Mouse (Mus musculus) kidney, embryonic 14.5 days (tissue): Measurements from ENCODE around the gene Akr1b7. TPM values are rescaled to one million over a fixed set of nuclear protein-coding genes. Genes with fewer than 3 reads are reported as not detected.
"Not testable (repeated sequence)": the region's sequence is repeated elsewhere in the genome, so short reads cannot be mapped to it uniquely, and the experiment has no call there.

Experiments used
- ATAC-seq: fragments of 200-750 bp; cut with Nextera tagmentation; 2 replicates; pipeline ENCODE4 v1.8.0; 2017; ENCODE audit warnings: moderate number of reproducible peaks, mild to moderate bottlenecking, moderate TSS enrichment, moderate library complexity; ENCODE audit not compliant: low FRiP score, low TSS enrichment
- H3K27ac ChIP-seq: fragments of 300-500 bp; sonication (generic); 2 replicates; pipeline ENCODE4 v1.5.1; 2014; ENCODE audit warnings: low read depth, mild to moderate bottlenecking, low read length, moderate library complexity, mixed read lengths
- H3K27me3 ChIP-seq: fragments of 300-500 bp; sonication (generic); 2 replicates; pipeline ENCODE4 v1.6.1; 2014; ENCODE audit warnings: mild to moderate bottlenecking, low read length; ENCODE audit not compliant: control insufficient read depth, insufficient read depth
- H3K36me3 ChIP-seq: fragments of 300-500 bp; sonication (generic); 2 replicates; pipeline ENCODE4 v1.6.1; 2014; ENCODE audit warnings: low read length, mixed read lengths; ENCODE audit not compliant: control insufficient read depth, insufficient read depth
- H3K4me1 ChIP-seq: fragments of 300-500 bp; sonication (generic); 2 replicates; pipeline ENCODE4 v1.6.1; 2014; ENCODE audit warnings: low read length, mixed read lengths; ENCODE audit not compliant: control insufficient read depth, insufficient read depth
- H3K4me2 ChIP-seq: fragments of 300-500 bp; sonication (generic); replicated peaks from 2 replicates; pipeline ENCODE4 v1.6.1; 2014; ENCODE audit warnings: low read depth, mild to moderate bottlenecking, low read length
- H3K4me3 ChIP-seq: fragments of 300-500 bp; sonication (generic); 2 replicates; pipeline ENCODE4 v1.5.1; 2014; ENCODE audit warnings: mild to moderate bottlenecking, low read length
- H3K9ac ChIP-seq: fragments of 300-500 bp; sonication (generic); 2 replicates; pipeline ENCODE4 v1.6.1; 2014; ENCODE audit warnings: low read depth, mild to moderate bottlenecking, low read length, moderate library complexity
- H3K9me3 ChIP-seq: fragments of 300-500 bp; sonication (generic); 2 replicates; pipeline ENCODE4 v1.6.1; 2016; ENCODE audit warnings: low read length; ENCODE audit not compliant: control insufficient read depth
- WGBS: fragments of 180-500 bp; shearing (Covaris S2); extraction: QIAGEN DNeasy Blood & Tissue Kit; methylation state at CpG from one replicate; pipeline ENCODE4 v1.1.7; 2014; 5-methylcytosine and 5-hydroxymethylcytosine counted together
- polyA plus RNA-seq: library from polyadenylated mRNA; unstranded; fragments of >200 nt; fragmentation: Nextera tagmentation; extraction: Ambion mirVana; gene quantifications from 2 replicates; pipeline ENCODE4 v1.2.1, GENCODE M21; 2014

Akr1b7 gene
- polyA plus RNA-seq, 1 experiment from 2014 or later = 33.8 TPM

GRCm38 (mm10) chr6:34407403-34407802 is 4.7 kb upstream of the Akr1b7 start:
- Histone ChIP-seq H3K36me3 (no peaks in the 10 kb centered on the region), H3K9me3 (peaks cover 3% of the 10 kb centered on the region; the same call in 1 of the 2 replicates), H3K27ac (no peak overlapping the region), H3K4me1 (peaks cover 3% of the 10 kb centered on the region; the same call in 1 of the 2 replicates), H3K27me3 (no peaks in the 10 kb centered on the region), H3K4me2 (no peak overlapping the region), H3K4me3 (no peak overlapping the region), H3K9ac (no peak overlapping the region)
- no peak for ATAC-seq
- WGBS = 81% methylated on average over 10 of the region's 10 CpGs

- no peak for ATAC-seq
- H3K9me3 ChIP-seq = no peaks in the 10 kb centered on the region
- H3K4me1 ChIP-seq = peaks cover 3% of the 10 kb centered on the region; the same call in 1 of the 2 replicates
- 83% methylated on average over 1 of the region's 1 CpGs for WGBS
- H3K27me3 ChIP-seq = no peaks in the 10 kb centered on the region
- no peak overlapping the region for H3K4me3 ChIP-seq
- H3K9ac ChIP-seq = no peak overlapping the region
- H3K36me3 ChIP-seq = no peaks in the 10 kb centered on the region
- H3K27ac ChIP-seq = no peak overlapping the region
- H3K4me2 ChIP-seq = no peak overlapping the region
Measured at GRCm38 (mm10) chr6:34412688-34413087, 554 bp downstream of the Akr1b7 start.

- H3K4me1 ChIP-seq, H3K27ac ChIP-seq, H3K27me3 ChIP-seq, ATAC-seq, H3K9ac ChIP-seq, H3K36me3 ChIP-seq, H3K9me3 ChIP-seq, H3K4me3 ChIP-seq, H3K4me2 ChIP-seq: not testable (repeated sequence)
- WGBS = 42% methylated on average over 1 of the region's 1 CpGs
Measured at GRCm38 (mm10) chr6:34413386-34413785, 1.3 kb downstream of the Akr1b7 start.

- H3K4me3 ChIP-seq = no peak overlapping the region
- H3K9ac ChIP-seq = no peak overlapping the region
- no peaks in the 10 kb centered on the region for H3K27me3 ChIP-seq
- ATAC-seq = no peak
- H3K4me2 ChIP-seq = no peak overlapping the region
- H3K36me3 ChIP-seq = no peaks in the 10 kb centered on the region
- no peak overlapping the region for H3K27ac ChIP-seq
- 93% methylated on average over 2 of the region's 2 CpGs for WGBS
- H3K9me3 ChIP-seq = no peaks in the 10 kb centered on the region
- peaks cover 3% of the 10 kb centered on the region; the same call in 1 of the 2 replicates for H3K4me1 ChIP-seq
Measured at GRCm38 (mm10) chr6:34416521-34416920, 4.4 kb downstream of the Akr1b7 start.

GRCm38 (mm10) chr6:34419071-34419470 is 6.9 kb downstream of the Akr1b7 start:
- ATAC-seq = no peak

GRCm38 (mm10) chr6:34439006-34439405 is 26.9 kb downstream of the Akr1b7 start:
- Histone ChIP-seq H3K36me3 (no peaks in the 10 kb centered on the region), H3K4me2 (no peak overlapping the region), H3K9me3 (no peaks in the 10 kb centered on the region), H3K27ac (no peak overlapping the region), H3K9ac (no peak overlapping the region), H3K4me3 (no peak overlapping the region), H3K27me3 (no peaks in the 10 kb centered on the region), H3K4me1 (no peaks in the 10 kb centered on the region)
- WGBS = 56% methylated on average over 2 of the region's 2 CpGs
- no peak for ATAC-seq

More at GRCm38 (mm10) chr6:34419071-34419470, 6.9 kb downstream of the Akr1b7 start:
- H3K27me3 ChIP-seq = no peaks in the 10 kb centered on the region
- H3K36me3 ChIP-seq = no peaks in the 10 kb centered on the region
- no peak overlapping the region for H3K4me2 ChIP-seq
- no peaks in the 10 kb centered on the region for H3K4me1 ChIP-seq
- no peak overlapping the region for H3K4me3 ChIP-seq
- H3K27ac ChIP-seq = no peak overlapping the region
- no peaks in the 10 kb centered on the region for H3K9me3 ChIP-seq
- no peak overlapping the region for H3K9ac ChIP-seq

- Histone ChIP-seq H3K4me3 (no peak overlapping the region), H3K27ac (no peak overlapping the region), H3K4me2 (no peak overlapping the region), H3K4me1 (no peaks in the 10 kb centered on the region), H3K9ac (no peak overlapping the region), H3K9me3 (no peaks in the 10 kb centered on the region), H3K36me3 (no peaks in the 10 kb centered on the region), H3K27me3 (no peaks in the 10 kb centered on the region)
- WGBS = 64% methylated on average over 9 of the region's 9 CpGs
- ATAC-seq = no peak
Measured at GRCm38 (mm10) chr6:34441556-34442257, 29.6 kb downstream of the Akr1b7 start.

- WGBS = 77% methylated on average over 2 of the region's 2 CpGs
- Histone ChIP-seq H3K27ac (no peak overlapping the region), H3K4me2 (no peak overlapping the region), H3K9me3 (no peaks in the 10 kb centered on the region), H3K4me1 (no peaks in the 10 kb centered on the region), H3K4me3 (no peak overlapping the region), H3K27me3 (no peaks in the 10 kb centered on the region), H3K9ac (no peak overlapping the region), H3K36me3 (no peaks in the 10 kb centered on the region)
- ATAC-seq = no peak
Measured at GRCm38 (mm10) chr6:34443791-34444190, 31.7 kb downstream of the Akr1b7 start.

GRCm38 (mm10) chr6:34447961-34448360 is 35.8 kb downstream of the Akr1b7 start:
- H3K4me2 ChIP-seq = no peak overlapping the region
- no peak overlapping the region for H3K27ac ChIP-seq
- no peak overlapping the region for H3K4me3 ChIP-seq
- H3K36me3 ChIP-seq = no peaks in the 10 kb centered on the region
- no peak overlapping the region for H3K9ac ChIP-seq
- ATAC-seq = no peak
- no peaks in the 10 kb centered on the region for H3K4me1 ChIP-seq
- H3K27me3 ChIP-seq = no peaks in the 10 kb centered on the region
- H3K9me3 ChIP-seq = no peaks in the 10 kb centered on the region
- WGBS = 13% methylated on average over 2 of the region's 2 CpGs
